Mouse (Mus musculus) lung, postnatal 0 days (tissue): ENCODE measurements at regions not wholly inside any gene's neighbourhood (a gene's known extent, or its start where the extent isn't known, plus 50 kb on each side); places are given as distances from the start of the nearest gene placed in this dataset.

ENCODE experiments used
- ATAC-seq: fragments of 200-750 bp; cut with Nextera tagmentation; 2 replicates; pipeline ENCODE4 v1.8.0; 2017; ENCODE audit warnings: moderate library complexity
- DNase-seq: peaks from one replicate; pipeline ENCODE4 v3.0.0-alpha.2; 2016; ENCODE audit warnings: low spot score
- H3K27ac ChIP-seq: fragments of 300-500 bp; sonication (generic); 2 replicates; pipeline ENCODE4 v1.5.1; 2014; ENCODE audit warnings: antibody characterized with exemption, mild to moderate bottlenecking, low read length, mixed read lengths
- H3K27me3 ChIP-seq: fragments of 300-500 bp; sonication (generic); replicated peaks from 2 replicates; pipeline ENCODE4 v1.6.1; 2014; ENCODE audit warnings: low read length, mixed read lengths; ENCODE audit not compliant: insufficient read depth
- H3K36me3 ChIP-seq: fragments of 300-500 bp; sonication (generic); 2 replicates; pipeline ENCODE4 v1.6.1; 2014; ENCODE audit warnings: low read length, mixed read lengths; ENCODE audit not compliant: insufficient read depth
- H3K4me1 ChIP-seq: fragments of 300-500 bp; sonication (generic); 2 replicates; pipeline ENCODE4 v1.6.1; 2014; ENCODE audit warnings: antibody characterized with exemption, low read depth, low read length, mixed read lengths; ENCODE audit not compliant: insufficient read depth
- H3K4me2 ChIP-seq: fragments of 300-500 bp; sonication (generic); replicated peaks from 2 replicates; pipeline ENCODE4 v1.6.1; 2014; ENCODE audit warnings: low read depth, mild to moderate bottlenecking, low read length, moderate library complexity, mixed read lengths
- H3K4me3 ChIP-seq: fragments of 300-500 bp; sonication (generic); 2 replicates; pipeline ENCODE4 v1.5.1; 2014; ENCODE audit warnings: low read depth, low read length
- H3K9ac ChIP-seq: fragments of 300-500 bp; sonication (generic); replicated peaks from 2 replicates; pipeline ENCODE4 v1.6.1; 2014; ENCODE audit warnings: low read depth, mild to moderate bottlenecking
- H3K9me3 ChIP-seq: fragments of 300-500 bp; sonication (generic); 2 replicates; pipeline ENCODE4 v1.6.1; 2016; ENCODE audit warnings: low read length, mixed read lengths
- CTCF ChIP-seq: IDR thresholded peaks from 2 replicates; pipeline ENCODE4 v1.5.1; 2016; ENCODE audit warnings: antibody characterized with exemption, mild to moderate bottlenecking
- EP300 ChIP-seq: IDR thresholded peaks from 2 replicates; pipeline ENCODE4 v1.6.1; 2016; ENCODE audit warnings: antibody characterized with exemption, mild to moderate bottlenecking, control low read depth
- WGBS: fragments of 180-500 bp; shearing (Covaris S2); extraction: QIAGEN DNeasy Blood & Tissue Kit; methylation state at CpG from one replicate; pipeline ENCODE4 v1.1.7; 2014; 5-methylcytosine and 5-hydroxymethylcytosine counted together

- H3K4me1 ChIP-seq, result no peaks in the 10 kb centered on the region
- DNase-seq (peak; percentile 53), ATAC-seq (peak; percentile 47; the same call in 1 of the 2 replicates)
- H3K9ac ChIP-seq, result no peak overlapping the region
- H3K4me2 ChIP-seq, result no peak overlapping the region
- no peaks in the 10 kb centered on the region for H3K36me3 ChIP-seq
- WGBS, result 27% methylated on average over 11 of the region's 11 CpGs
- H3K4me3 ChIP-seq, result no peak overlapping the region
- H3K27ac ChIP-seq, result no peak overlapping the region
- no peaks in the 10 kb centered on the region for H3K9me3 ChIP-seq
- H3K27me3 ChIP-seq, result no peaks in the 10 kb centered on the region
- TF ChIP-seq CTCF, result no peak
- TF ChIP-seq EP300, result no peak
Measured at GRCm38 (mm10) chr16:31551416-31552151, 111.7 kb upstream of the Dlg1 start.

DNA sequence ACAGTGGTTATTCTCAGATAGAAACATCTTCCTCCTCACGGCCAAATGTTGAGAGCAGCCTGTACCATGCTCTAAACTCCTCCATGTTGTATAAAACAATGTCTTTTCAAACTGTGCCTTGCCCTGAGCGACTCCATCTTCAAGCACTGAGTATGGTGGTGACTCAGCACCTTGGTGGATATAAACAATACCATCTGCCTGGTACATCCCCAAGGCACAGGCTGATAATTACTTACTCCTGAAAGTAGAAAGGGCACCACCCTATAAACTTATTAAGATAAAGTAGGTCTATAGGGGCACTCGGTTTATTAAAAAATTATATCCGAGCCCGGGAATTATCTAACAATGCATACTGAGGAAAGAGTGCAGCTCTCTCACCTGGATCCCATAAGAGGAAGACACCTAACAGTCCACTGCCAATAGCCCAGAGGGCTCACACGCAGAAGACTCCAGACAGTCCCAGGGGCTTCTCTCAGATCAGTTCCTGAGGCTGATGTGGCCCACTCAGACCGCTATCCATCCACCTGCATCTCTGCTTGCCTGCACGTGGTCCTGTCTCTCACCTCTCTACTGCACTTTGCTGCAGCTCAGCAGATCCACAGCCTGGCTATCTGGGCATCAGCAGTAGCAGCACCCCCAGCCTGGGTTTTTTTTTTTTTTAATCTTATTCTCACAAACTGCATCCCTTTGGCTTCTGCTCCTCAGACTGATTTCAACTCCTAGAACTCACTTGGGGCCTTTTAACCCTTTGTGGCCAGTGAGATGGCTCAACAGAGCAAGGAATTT is 109.7 kb upstream of the Dlg1 start:
- Histone ChIP-seq H3K36me3 (no peaks in the 10 kb centered on the region), H3K27me3 (no peaks in the 10 kb centered on the region), H3K27ac (no peak overlapping the region), H3K4me3 (no peak overlapping the region), H3K9ac (no peak overlapping the region), H3K4me2 (no peak overlapping the region), H3K9me3 (no peaks in the 10 kb centered on the region), H3K4me1 (no peaks in the 10 kb centered on the region)
- no peak for TF ChIP-seq EP300
- no peak for TF ChIP-seq CTCF
- no peak for DNase-seq
- no peak for ATAC-seq
- WGBS, result 83% methylated on average over 8 of the region's 8 CpGs

- TF ChIP-seq CTCF, result no peak
- no peak for TF ChIP-seq EP300
- Histone ChIP-seq H3K4me2 (no peak overlapping the region), H3K4me1 (no peaks in the 10 kb centered on the region), H3K36me3 (no peaks in the 10 kb centered on the region), H3K27ac (no peak overlapping the region), H3K9me3 (no peaks in the 10 kb centered on the region), H3K27me3 (no peaks in the 10 kb centered on the region), H3K4me3 (no peak overlapping the region), H3K9ac (no peak overlapping the region)
- ATAC-seq (no peak), DNase-seq (no peak)
Measured at GRCm38 (mm10) chr16:31560426-31560825, 102.8 kb upstream of the Dlg1 start.

GRCm38 (mm10) chr16:31564926-31565325 is 98.3 kb upstream of the Dlg1 start:
- no peak for ATAC-seq
- Histone ChIP-seq H3K4me3 (no peak overlapping the region), H3K36me3 (no peaks in the 10 kb centered on the region), H3K4me2 (no peak overlapping the region), H3K27me3 (no peaks in the 10 kb centered on the region), H3K4me1 (no peaks in the 10 kb centered on the region), H3K27ac (no peak overlapping the region), H3K9ac (no peak overlapping the region), H3K9me3 (no peaks in the 10 kb centered on the region)
- no peak for DNase-seq
- 71% methylated on average over 5 of the region's 5 CpGs for WGBS
- TF ChIP-seq CTCF (no peak), EP300 (no peak)

DNA sequence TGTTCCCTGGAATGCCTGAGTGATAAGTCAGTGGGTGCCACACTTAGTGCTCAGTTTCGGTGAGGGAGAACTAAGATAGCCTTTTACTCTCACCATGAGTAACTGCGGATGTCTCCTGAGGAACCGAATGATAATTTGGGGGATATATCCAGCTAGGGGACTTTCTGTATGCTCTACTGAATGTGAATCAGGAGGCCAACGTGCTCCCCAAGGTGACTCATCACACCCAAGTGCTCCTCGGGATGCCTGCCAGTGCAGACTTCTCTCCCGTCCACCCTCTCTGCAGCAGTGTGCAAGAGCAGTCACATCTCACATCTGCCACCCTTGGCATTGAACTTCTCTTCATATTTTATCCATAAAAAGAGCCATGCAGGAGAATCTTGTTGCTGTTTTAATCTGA is 94.9 kb upstream of the Dlg1 start:
- 84% methylated on average over 6 of the region's 6 CpGs for WGBS
- Histone ChIP-seq H3K9ac (no peak overlapping the region), H3K4me3 (no peak overlapping the region), H3K4me2 (no peak overlapping the region), H3K4me1 (no peaks in the 10 kb centered on the region), H3K27ac (no peak overlapping the region), H3K36me3 (no peaks in the 10 kb centered on the region), H3K27me3 (no peaks in the 10 kb centered on the region), H3K9me3 (no peaks in the 10 kb centered on the region)
- no peak for TF ChIP-seq EP300
- no peak for TF ChIP-seq CTCF
- no peak for ATAC-seq
- no peak for DNase-seq

DNA sequence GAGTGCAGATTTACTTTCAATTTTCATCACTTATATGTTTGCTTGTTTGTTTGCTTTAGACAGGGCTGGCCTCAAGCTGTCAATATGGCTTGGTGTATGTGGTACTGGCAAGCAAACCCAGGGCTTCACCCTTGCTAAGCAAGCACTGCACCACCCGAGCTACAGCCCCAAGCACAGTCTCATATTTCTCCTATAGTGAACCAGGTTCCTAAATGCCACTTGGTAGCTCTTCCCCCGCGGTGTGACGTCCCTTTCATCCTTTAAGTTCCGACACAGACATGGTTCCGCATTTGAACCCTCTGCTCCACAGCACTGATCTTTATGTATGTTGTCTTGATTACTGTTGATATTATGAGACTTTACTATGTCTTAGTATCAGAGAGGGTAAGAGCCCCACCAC is 93.4 kb upstream of the Dlg1 start:
- Histone ChIP-seq H3K9ac (no peak overlapping the region), H3K36me3 (no peaks in the 10 kb centered on the region), H3K4me3 (no peak overlapping the region), H3K4me1 (no peaks in the 10 kb centered on the region), H3K27ac (no peak overlapping the region), H3K27me3 (no peaks in the 10 kb centered on the region), H3K9me3 (no peaks in the 10 kb centered on the region), H3K4me2 (no peak overlapping the region)
- ATAC-seq, result no peak
- TF ChIP-seq CTCF (no peak), EP300 (no peak)
- 75% methylated on average over 6 of the region's 6 CpGs for WGBS
- DNase-seq, result no peak
